Mouse (Mus musculus) thymus, adult 2 months (tissue): ENCODE data around the gene Chst1. TPM values are rescaled to one million over a fixed set of nuclear protein-coding genes. Genes with fewer than 3 reads are reported as not detected.

Source experiments
- DNase-seq: peaks from one replicate; pipeline ENCODE4 v3.0.0; 2021
- H3K27ac ChIP-seq: fragments of 200-500 bp; 2 replicates; pipeline ENCODE4 v1.5.1; 2012; ENCODE audit warnings: low read length, control low read depth; ENCODE audit not compliant: control insufficient read depth, insufficient read depth
- H3K27me3 ChIP-seq: fragments of 200-500 bp; 2 replicates; pipeline ENCODE4 v1.6.1; 2012; ENCODE audit warnings: mild to moderate bottlenecking, low read length, moderate library complexity, mixed read lengths; ENCODE audit not compliant: control insufficient read depth, insufficient read depth
- H3K36me3 ChIP-seq: fragments of 200-500 bp; 2 replicates; pipeline ENCODE4 v1.6.1; 2012; ENCODE audit warnings: mild to moderate bottlenecking, low read length, moderate library complexity; ENCODE audit not compliant: control insufficient read depth, insufficient read depth
- H3K4me1 ChIP-seq: fragments of 200-500 bp; replicated peaks from 2 replicates; pipeline ENCODE4 v1.6.1; 2012; ENCODE audit warnings: low read length; ENCODE audit not compliant: control insufficient read depth, insufficient read depth
- H3K4me3 ChIP-seq: fragments of 200-500 bp; 2 replicates; pipeline ENCODE4 v1.5.1; 2012; ENCODE audit warnings: mild to moderate bottlenecking, low read length, control low read depth, moderate library complexity; ENCODE audit not compliant: control insufficient read depth, insufficient read depth
- CTCF ChIP-seq: fragments of 200-500 bp; IDR thresholded peaks from 2 replicates; pipeline ENCODE4 v1.5.1; 2012; ENCODE audit warnings: mild to moderate bottlenecking, control low read depth, low read length, moderate library complexity, borderline replicate concordance; ENCODE audit not compliant: control insufficient read depth, poor library complexity, insufficient read depth; ENCODE audit errors: extremely low read depth
- POLR2A ChIP-seq: fragments of 200-500 bp; IDR thresholded peaks from 2 replicates; pipeline ENCODE4 v1.6.1; 2012; ENCODE audit warnings: mild to moderate bottlenecking, low read length, control low read depth, moderate library complexity; ENCODE audit not compliant: control insufficient read depth, poor library complexity, insufficient read depth; ENCODE audit errors: extremely low read depth
- WGBS: fragments of 180-500 bp; shearing (Covaris S2); methylation state at CpG from one replicate; pipeline ENCODE4 v1.1.7; 2018; 5-methylcytosine and 5-hydroxymethylcytosine counted together
- polyA plus RNA-seq: library from polyadenylated mRNA; depleted of rRNA; stranded (reverse); fragments of >200 nt; gene quantifications from 2 replicates; pipeline ENCODE4 v1.2.3, GENCODE M21; 2012

Gene Chst1
- polyA plus RNA-seq, 1 experiment: 8.1 TPM

- 58% methylated on average over 4 of the region's 4 CpGs for WGBS
- Histone ChIP-seq H3K4me1 (peaks cover 5% of the 10 kb centered on the region; the same call in 1 of the 2 replicates), H3K4me3 (no peak overlapping the region), H3K27ac (no peak overlapping the region), H3K27me3 (peaks cover 16% of the 10 kb centered on the region), H3K36me3 (no peaks in the 10 kb centered on the region)
- TF ChIP-seq POLR2A (no peak), CTCF (no peak)
- no peak for DNase-seq
These were observed 1.7 kb downstream of the Chst1 start for GRCm38 (mm10) chr2:92601246-92601645.

GRCm38 (mm10) chr2:92602073-92602472, 2.6 kb downstream of the Chst1 start:
- H3K4me1 ChIP-seq: peaks cover 5% of the 10 kb centered on the region; the same call in 1 of the 2 replicates
- H3K36me3 ChIP-seq: no peaks in the 10 kb centered on the region
- H3K4me3 ChIP-seq: no peak overlapping the region
- H3K27me3 ChIP-seq: peaks cover 16% of the 10 kb centered on the region
- H3K27ac ChIP-seq: no peak overlapping the region
- WGBS: 34% methylated on average over 12 of the region's 12 CpGs
- DNase-seq: no peak
- TF ChIP-seq POLR2A (no peak), CTCF (no peak)

- DNase-seq: no peak
- Histone ChIP-seq H3K27ac (no peak overlapping the region), H3K4me1 (peaks cover 17% of the 10 kb centered on the region), H3K36me3 (no peaks in the 10 kb centered on the region), H3K4me3 (no peak overlapping the region), H3K27me3 (peaks cover 16% of the 10 kb centered on the region)
- no peak for TF ChIP-seq CTCF
- 96% methylated on average over 5 of the region's 5 CpGs for WGBS
These were observed 4.1 kb downstream of the Chst1 start for GRCm38 (mm10) chr2:92603591-92603990.

- Histone ChIP-seq H3K27ac (no peak overlapping the region), H3K4me3 (no peak overlapping the region), H3K27me3 (peaks cover 12% of the 10 kb centered on the region; the same call in 1 of the 2 replicates), H3K36me3 (no peaks in the 10 kb centered on the region), H3K4me1 (peaks cover 16% of the 10 kb centered on the region)
- no peak for DNase-seq
- no peak for TF ChIP-seq CTCF
- no peak for TF ChIP-seq POLR2A
- WGBS: 85% methylated on average over 5 of the region's 5 CpGs
These were observed 5.1 kb downstream of the Chst1 start for GRCm38 (mm10) chr2:92604565-92604964.

- TF ChIP-seq POLR2A: no peak
- no peak for TF ChIP-seq CTCF
- Histone ChIP-seq H3K27me3 (peaks cover 3% of the 10 kb centered on the region; the same call in 1 of the 2 replicates), H3K27ac (no peak overlapping the region), H3K36me3 (no peaks in the 10 kb centered on the region), H3K4me1 (peaks cover 11% of the 10 kb centered on the region), H3K4me3 (no peak overlapping the region)
- no peak for DNase-seq
- WGBS: 37% methylated on average over 5 of the region's 5 CpGs
These were observed 6.5 kb downstream of the Chst1 start for GRCm38 (mm10) chr2:92605995-92606394.

- H3K36me3 ChIP-seq: no peaks in the 10 kb centered on the region
- 64% methylated on average over 6 of the region's 6 CpGs for WGBS
- H3K27me3 ChIP-seq: no peaks in the 10 kb centered on the region; the same call in 1 of the 2 replicates
- H3K4me1 ChIP-seq: peaks cover 11% of the 10 kb centered on the region
- no peak for DNase-seq
- no peak overlapping the region for H3K27ac ChIP-seq
- no peak overlapping the region for H3K4me3 ChIP-seq
- TF ChIP-seq POLR2A: no peak
- TF ChIP-seq CTCF: no peak
These were observed 7.6 kb downstream of the Chst1 start for GRCm38 (mm10) chr2:92607153-92607552.

GRCm38 (mm10) chr2:92607592-92607991, 8.1 kb downstream of the Chst1 start:
- TF ChIP-seq CTCF: no peak
- TF ChIP-seq POLR2A: no peak
- Histone ChIP-seq H3K4me3 (no peak overlapping the region), H3K27ac (no peak overlapping the region), H3K4me1 (peaks cover 11% of the 10 kb centered on the region), H3K27me3 (no peaks in the 10 kb centered on the region; the same call in 1 of the 2 replicates), H3K36me3 (no peaks in the 10 kb centered on the region)
- WGBS: 60% methylated on average over 3 of the region's 3 CpGs
- DNase-seq: no peak
